Mouse (Mus musculus): ENCODE measurements around the gene Rep15.

The Rep15 gene

DNA sequence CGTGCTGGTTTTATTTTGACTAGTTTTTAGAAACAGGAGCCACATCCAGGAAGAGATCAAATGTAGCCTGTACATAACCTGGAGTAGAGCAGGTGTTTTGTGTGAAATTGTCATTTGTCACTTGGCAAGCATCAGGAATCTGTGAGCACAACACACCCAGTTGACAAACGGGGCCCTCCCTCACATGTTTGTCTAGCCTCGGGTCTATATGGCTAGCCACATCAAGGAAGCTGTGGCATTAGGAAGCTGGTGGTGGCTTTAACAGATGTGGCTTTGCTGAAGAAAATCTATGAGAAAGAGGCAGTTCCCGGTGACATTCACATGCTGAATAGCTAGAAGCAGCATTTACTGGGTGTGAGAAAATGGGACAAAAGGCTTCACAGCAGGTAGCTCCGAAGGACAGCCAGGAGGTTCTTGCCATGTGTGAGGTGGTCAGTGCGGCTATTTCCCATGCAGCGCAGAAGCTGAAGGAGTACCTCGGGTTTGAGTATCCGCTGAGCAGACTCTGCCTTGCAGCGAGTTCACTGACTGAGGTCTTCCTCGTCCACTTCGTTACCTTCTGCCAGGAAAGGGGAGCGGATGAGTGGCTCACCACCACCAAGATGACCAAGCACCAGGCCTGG is at the start of gene Rep15:
Rep15 (plus strand) TSS at position 282 of the 623 bp plus-strand sequence.
- DNase-seq (ENCODE audit: low spot score): peak; percentile 7

DNA sequence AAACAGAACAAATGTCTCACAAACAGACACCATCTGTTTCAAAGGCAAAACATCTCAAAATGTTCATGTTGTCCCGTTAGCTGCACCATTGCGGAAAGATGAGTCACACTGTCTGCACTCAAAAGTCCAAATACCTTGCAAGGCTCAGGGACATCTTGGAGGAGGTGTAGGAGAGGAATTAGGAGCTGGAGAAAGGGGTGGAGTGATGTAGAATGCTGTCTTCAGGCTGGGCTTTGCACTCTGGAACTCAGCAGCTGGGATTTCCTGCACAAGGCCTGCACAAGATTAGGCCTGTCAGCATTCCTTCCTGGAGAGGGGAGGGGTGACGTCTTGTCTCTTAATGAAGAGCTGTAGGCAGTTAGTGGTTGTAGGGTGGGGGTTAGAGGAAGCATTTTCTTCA is 47.8 kb upstream of the Rep15 start:
- no peak for DNase-seq (ENCODE audit: low spot score)

DNA sequence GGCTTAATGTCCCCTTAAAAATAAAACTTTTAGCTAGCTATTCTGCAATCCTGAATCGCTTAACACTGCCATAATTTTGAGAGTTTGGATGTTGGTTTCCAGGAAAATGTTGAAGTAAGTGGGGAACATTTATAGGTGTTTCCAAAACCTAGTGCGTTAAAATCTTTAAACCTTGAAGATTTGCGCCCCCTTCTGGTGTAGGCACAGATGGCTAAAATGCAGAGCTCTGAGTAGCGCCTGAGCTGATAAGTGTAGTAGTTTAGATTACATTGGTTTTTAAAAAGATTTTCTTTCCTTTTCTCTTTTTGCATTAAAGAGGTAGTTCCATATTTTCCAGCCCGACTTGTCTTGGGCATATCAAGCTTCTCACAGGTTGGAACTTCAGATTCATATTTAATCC is 38.1 kb upstream of the Rep15 start:
- peak; percentile 14 for DNase-seq (ENCODE audit: low spot score)

DNA sequence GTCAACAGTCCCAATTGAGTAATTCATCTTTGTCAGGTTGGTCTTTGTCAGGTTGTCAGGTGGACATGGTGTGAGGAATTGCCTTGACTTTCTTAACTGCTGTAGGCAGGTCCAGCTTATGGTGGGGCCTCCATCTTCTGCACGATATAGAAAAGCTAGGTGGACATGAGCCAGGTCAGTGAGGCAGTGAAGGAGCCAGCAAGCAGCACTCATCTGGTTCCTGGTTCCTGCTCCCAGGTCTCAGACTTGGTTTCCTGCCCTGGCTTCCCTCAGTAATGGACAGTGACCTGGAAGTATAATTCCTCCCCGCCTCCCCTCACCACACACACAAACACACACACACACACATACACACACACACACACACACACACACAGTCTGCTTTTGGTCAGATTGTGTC is 37.0 kb upstream of the Rep15 start:
- no peak for DNase-seq (ENCODE audit: low spot score)

DNA sequence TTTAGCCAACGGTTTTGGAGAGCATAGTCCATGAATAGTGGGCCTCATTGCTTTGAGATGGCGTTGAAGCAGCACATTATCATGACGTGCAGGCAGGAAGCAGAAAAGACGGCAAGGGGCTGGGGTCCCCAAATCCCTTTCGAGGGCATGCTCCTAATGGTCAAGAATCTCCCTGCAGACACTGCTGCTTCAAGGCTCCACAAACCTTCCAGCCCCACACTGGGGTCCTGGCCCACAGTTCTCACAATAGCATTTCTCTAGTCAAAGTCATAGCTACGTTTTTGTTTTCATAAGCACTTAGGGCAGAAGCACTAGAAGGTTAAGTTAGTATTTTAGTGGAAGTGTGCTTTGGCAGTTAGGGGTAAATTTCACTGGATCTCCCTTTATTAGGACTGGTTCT is 36.5 kb upstream of the Rep15 start:
- DNase-seq (ENCODE audit: low spot score): no peak

DNA sequence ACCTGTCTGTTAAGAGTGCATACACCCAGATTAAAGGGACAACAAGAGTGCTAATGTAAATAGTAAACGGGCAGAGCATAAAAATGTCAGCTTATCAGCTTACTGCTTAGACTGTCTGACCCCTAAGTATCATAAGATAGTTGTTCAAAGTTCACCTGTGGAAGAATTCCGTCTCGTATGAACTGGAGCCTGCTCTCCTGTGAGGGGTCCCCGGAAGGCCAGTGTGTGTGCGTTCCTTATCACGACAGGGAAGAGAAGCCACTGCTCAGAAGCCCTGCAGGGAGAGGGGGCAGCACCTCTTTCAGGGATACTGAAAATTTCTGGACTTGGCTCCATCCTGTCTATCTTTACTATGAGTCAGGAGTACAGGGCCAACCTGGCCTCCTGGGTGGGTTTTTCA is 35.4 kb upstream of the Rep15 start:
- no peak for DNase-seq (ENCODE audit: low spot score)

DNA sequence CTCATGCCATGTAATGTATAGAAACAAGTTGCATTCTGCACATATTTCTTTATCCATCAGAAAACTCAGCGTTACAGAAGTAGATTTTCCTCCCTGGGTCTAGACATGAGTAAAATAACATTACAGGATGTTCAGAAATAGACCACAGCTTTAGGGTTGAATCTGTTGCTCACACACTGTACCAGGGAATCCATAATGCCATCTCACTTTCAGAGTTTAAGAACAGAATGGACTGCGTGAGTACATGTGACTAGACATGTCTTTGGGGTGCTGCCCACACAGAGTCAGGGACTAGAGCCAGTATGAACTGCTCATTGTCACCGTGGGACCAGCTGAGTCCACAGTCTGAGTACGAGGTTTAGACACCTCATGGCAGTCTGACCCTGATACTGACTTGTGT is 33.7 kb upstream of the Rep15 start:
- no peak for DNase-seq (ENCODE audit: low spot score)

DNA sequence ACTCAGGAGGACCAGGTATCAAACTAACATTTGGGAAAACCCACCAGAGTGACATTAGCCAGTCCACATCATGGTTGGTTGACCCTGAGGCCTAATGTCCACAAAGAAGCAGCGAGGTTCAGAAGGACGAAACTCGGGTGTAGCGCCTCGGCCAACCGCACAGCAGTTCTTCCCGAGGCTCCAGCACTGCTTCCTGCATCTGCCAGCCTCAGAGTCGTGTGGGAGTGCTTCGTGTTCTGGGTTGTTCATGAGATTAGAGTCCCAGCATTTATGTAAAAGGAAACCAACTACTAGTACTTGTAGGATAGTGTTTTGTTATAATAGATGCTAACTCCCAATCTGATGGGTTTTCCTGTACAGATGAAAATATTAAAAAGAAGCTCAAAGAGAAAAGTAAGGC is 33.1 kb upstream of the Rep15 start:
- DNase-seq (ENCODE audit: low spot score): no peak

DNA sequence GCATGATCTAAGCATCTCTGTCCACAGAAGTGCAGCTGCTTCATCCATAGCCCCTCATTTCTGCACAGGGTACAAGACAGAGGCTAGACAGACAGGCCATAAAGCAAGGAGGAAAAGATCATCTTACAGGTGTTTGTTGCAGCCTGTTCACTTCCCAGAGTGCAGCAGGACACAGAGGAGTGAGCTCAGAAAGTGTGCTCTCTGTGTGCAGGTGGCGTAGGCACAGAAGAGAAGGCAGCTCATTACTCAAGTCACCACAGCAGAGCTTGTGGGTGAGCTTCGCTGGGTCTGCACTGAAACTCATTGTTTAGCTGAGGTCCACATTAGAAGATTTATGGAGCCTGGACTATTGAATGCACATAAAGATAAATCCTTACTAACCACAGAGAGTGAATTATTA is 32.6 kb upstream of the Rep15 start:
- no peak for DNase-seq (ENCODE audit: low spot score)

DNA sequence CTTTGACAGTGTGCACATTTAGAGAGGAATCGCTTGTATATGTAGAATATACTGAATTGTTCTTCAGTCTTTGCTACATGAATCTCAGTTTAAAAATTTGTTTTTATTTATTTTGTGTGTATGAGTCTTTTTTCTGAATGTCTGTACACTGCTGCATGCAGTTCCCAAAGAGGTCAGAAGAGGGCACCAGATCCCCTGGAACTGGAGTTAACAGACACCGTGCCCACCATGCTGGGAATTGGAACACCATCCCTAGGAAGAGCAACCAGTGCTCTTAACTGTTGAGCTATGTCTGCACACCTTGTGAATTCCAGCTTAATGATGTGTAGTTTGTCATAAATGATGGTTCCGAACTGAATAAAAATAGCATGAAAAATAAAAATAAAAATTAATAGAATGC is 24.2 kb upstream of the Rep15 start:
- DNase-seq (ENCODE audit: low spot score): peak; percentile 28

DNA sequence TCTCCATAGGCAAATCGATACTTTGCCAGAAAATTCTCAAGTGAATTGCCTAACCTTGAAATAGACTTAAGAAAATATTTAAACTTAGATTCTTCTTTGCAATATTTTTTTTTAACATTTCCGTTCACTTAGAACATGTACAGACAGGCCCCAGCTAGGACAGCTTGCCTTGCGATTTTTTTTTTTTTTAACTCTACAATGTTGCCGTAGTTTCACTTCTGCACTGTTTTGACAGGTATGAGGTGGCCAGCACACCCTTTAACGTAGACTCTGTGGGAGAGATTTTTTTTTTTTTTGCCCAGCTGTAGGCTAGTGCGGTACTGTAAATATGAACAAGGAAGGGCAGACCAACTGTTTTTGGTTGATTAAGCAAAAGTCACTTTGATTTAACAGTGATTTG is 22.0 kb upstream of the Rep15 start:
- DNase-seq (ENCODE audit: low spot score): no peak

DNA sequence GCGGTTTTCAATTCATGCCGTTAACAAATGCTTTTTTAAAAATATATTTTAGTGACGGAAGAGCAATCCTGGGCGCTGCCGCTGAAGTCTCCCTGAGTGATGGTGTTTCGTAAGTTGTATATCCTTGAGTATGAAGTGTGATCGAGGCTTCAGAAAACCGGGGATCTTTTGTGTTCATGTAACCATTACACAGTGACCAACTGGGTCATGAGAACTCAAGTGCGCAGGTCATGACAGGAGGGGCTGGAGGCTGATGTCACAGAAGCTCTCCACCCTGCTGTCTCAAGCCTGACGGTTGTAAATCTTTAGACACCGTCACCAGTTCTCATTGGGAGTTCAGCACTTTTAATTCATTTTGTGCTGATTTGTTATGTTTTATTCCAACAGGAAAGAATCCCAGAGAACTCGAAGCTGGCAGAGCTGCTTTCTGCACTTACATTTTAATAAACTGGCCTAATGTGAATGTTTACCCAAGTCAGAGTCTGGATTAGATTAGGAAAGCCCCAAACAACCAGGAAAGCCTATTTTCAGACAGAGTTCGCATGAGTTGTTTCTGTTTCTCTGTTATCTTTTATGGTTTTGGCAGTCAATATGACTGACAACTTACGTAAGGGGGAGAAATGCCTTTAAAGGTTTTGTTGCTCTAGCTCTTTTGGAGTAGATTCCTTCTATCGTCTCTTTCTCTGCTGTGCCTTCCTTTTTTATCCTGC is 21.4 kb upstream of the Rep15 start:
- DNase-seq (ENCODE audit: low spot score): no peak

DNA sequence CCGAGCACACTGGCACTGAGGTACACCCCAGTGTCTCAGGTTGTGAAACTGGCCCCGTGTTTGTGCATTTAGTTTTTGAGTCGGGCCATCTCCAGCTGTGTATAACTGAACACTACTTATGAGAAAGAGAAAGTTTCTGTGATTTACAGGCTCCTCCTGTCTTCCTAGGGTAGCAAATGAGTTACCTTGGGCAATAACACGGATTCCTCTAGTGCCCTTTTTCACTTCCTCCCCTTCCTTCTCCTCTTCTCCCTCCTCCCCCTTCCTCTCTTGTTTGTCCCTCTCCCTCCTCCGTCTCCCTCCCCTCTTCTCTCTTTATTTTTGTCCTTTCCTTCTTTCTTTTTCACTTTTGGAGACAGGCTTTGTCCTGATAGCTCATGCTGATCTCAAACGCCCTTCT is 20.8 kb upstream of the Rep15 start:
- DNase-seq (ENCODE audit: low spot score): no peak

DNA sequence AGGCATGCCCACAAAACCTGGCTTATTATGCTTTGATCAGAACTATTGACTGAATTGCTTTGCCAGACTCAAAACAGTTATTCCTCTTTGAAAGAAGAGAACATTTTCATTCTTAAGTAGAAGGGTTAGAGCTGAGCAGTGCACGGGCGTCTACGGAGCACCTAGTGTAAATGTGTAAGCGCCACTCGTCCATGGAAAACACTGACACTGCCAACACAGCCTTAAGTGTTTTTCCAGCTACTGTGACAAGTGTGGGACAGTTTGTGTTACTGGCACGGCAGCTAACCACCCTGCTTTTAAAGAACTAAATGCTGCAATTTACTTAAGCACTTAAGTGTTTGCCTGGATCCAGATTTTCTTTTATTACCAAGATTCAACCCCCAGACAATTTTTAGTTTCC is 20.4 kb upstream of the Rep15 start:
- no peak for DNase-seq (ENCODE audit: low spot score)

DNA sequence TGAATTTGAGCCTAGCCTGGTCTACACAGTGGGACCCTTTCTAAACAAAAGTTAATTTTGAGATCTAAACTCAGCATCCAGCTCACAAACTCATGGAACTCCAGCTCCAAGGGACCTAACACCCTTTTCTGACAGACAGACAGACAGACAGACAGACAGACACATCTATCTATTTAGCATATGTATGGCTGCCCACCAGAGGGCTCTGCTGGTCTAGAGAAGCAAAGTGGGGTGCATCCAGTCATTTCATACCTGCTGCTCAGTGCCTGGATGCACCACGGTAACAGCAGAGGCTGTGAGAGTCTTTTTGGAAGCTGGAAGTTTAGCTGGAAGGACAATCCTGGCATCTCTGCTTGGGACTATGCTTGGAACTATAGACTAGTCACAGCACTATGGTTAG is 18.8 kb upstream of the Rep15 start:
- DNase-seq (ENCODE audit: low spot score): peak; percentile 3

DNA sequence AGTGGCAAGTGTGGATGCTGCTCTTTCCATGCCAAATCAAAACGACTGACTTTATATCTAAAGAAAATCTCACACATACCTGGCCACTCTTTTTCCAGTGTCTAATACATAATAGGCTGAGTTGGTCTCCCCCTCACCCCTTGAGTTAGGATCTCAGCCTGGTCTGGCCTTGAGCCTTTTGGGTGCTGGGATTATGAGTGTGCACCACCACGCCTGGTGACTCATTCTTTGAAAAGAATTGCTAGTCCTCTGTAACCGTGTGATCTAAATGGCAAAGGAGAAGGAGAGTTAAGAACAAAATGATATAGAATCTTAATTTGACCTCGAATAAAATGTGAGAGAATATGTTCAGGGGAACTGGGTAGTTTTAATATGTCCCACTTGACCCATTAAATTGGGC is 14.5 kb upstream of the Rep15 start:
- no peak for DNase-seq (ENCODE audit: low spot score)

DNA sequence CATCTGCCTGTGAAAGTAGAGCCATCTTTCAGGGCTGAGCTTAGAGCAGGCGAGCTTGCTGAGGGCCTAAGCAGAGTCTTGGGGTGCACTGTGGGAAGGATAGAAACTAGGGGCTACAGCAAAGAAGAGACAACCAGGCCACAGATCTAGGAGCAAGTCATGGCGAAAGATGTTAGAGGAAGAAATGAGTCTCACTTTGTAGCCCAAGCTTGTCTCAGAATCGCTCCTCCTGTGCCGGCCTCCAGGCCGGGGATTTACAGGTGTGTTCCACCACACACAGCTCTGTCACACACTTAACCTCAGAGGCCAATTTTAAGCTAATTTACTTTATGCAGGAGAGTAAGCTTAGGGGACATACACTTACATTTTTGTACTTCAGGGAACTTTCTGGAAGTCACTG is 14.0 kb upstream of the Rep15 start:
- DNase-seq (ENCODE audit: low spot score): no peak

DNA sequence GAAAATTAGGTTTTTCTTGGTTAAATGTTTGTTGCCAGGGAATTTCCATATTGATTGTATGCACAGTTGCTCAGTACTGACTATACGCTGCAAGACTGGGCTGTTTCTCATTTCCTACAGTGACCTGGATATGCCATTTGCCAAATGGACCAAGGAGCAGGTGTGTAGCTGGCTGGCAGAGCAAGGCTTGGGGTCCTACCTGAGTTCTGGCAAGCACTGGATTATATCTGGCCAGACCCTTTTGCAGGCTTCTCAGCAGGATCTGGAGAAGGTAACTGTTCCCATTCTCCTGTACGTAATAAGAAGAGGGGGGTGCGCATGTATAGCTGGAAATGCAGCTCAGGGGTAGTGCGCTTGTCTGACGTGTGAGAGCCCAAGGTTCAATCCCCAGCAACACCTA is 11.2 kb upstream of the Rep15 start:
- no peak for DNase-seq (ENCODE audit: low spot score)

DNA sequence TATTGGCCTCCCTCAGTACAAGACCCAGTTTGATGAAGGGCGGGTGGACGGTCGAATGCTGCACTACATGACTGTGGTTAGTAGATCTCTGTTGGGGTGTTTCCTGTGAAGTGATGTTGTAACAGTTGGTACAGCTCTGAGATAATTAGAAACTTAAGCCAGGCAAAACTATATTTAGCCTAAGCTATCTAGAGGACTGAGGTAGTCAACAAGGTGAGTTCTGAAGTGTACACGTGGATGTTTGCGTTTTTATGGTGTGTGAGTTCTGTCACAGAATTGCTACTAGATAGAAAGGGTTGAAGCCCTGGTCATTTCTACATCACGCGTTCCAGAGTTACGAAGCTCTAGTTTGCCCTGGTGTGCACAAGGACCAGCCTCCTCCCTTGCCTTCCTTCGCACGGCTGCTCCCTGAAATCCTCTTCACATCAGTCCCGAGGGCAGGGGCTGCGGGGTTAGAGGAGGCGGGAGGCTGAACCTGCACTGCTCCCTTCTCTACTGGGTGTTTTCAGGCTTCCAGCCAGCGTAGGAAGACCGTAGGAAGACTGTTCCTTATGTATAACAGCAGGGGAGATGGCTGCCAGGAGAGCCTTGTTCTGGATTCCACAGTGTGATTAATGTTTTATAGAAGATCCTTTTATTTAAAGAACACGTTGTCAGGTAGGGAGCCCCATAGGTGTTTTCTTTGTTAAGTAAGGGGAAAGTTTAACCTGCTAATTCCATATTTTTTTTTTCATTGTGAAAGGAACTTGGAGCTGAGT is 9.8 kb upstream of the Rep15 start:
- no peak for DNase-seq (ENCODE audit: low spot score)

DNA sequence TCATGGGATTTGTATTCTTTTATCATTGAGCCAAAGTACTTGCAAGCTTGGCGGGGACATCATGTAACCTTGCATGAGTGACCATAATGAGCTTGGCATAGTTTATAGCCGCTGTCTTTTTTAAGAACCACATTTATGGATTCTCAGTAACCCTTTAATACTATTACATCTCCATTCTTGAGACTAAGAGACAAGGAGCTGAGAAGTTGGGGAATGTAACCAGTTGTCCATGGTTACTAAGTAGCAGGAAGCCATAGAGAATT is 9.3 kb upstream of the Rep15 start:
- no peak for DNase-seq (ENCODE audit: low spot score)

DNA sequence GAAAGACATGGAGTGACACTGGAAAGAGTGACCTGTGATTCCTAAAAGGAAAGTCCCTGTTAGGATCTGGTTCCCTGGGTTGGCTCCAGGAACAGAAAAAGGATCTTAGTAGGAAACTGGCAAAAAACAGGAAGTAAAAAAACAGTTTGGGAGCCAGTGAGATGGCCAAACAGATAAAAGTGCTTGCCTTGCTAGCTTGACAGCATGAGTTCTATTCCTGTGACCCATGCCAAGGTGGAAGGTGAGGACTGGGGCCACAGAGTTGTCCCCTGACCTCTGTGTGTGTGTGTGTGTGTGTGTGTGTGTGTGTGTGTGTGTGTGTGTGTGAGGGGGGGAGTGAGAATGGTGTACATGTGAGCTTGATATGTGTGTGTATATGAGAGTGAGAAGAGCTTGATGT is 8.8 kb upstream of the Rep15 start:
- no peak for DNase-seq (ENCODE audit: low spot score)

DNA sequence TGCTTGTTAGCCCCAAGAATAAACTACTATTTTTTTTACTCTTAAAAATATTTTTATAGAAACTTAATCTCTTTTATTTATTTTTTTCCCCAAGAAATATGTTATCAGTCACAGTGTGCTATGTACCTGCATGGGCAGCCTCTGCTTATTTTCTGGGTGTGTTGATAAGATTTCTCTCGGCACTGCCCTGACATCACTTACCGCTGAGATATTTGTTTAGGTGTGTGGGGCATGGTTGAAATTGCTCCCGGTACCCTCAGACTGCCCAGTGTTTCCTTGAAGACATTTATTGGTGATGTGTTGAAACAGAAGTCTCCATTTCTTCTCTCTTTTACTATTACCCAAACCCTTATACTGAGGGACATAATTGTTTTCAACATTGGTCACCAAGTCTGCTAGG is 7.6 kb upstream of the Rep15 start:
- DNase-seq (ENCODE audit: low spot score): no peak

DNA sequence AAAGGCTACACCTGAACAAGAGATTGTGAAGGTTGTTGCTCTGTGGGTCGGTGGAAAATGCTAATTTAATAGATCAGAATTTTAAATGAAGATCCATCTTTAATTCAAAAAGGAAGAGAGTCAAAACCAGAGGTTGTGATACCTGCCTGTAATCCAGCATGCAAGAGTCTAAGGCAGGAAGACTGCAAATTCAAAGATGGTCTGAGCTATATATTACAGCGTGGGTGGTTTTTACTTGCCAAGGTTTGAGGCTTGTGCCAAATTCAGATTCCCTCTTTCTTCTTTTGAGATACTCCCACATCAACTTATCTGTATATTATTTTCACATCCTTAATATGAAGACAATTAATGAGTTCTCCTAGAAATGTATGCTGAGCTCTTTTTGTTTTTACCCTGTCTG is 4.0 kb upstream of the Rep15 start:
- DNase-seq (ENCODE audit: low spot score): no peak

DNA sequence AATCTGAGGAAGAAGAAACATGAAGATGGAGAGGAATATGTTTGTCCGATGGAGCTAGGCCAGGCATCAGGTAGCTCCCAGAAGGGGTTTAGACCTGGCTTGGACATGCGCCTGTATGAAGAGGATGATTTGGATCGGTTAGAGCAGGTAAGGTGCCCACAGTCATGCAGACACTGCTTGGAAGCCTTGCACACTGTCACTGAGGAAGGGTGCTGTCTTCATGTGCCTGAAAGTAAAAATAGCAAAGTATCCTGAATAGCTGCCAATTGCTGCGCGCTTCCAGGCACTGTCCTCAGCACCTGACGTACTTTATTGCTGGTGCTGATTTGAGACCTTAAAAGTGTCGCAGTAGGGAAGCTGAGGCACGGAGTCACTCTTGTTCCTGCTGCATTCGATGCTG is 2.8 kb upstream of the Rep15 start:
- no peak for DNase-seq (ENCODE audit: low spot score)
